Mouse (Mus musculus): ENCODE results near the gene Tnfaip8l1.

DNA sequence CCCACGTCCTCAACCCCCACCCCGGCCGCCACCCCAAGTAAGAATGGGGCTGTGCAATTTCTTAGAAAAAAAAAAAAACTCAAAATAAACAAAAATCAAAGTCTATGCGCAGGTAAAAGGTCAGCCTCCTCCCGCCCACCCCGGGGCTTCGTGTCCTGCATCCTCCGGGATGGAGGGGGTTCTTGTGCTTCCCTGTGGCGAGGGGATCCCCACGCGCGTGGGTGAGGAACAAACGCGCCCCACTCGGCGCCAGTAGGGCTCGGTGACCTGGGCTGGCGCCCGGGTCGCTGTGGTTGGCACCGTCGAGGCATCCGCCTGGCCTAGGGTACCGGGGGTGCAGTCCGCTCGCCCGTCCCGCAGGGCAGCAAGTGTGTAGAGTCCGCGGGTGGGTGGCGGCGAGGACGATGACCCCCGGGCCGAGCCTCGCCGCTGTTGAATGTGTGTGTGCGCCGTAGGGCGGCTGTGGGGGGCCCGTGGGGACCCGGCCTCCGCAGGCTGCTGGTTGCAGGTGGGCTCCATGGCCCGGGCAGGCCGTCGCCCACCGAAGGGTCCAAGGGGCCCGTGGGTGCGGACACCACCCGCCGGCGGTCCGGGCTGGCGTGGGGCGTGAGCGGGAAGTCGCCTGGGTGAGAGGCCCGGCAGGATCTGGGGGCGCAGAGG, 38.5 kb upstream of the Tnfaip8l1 start:
- TF ChIP-seq CTCF (IDR thresholded peaks at IDR 0.05; ENCODE audit: insufficient read depth, low read length) (no peak), POLR2A (IDR thresholded peaks at IDR 0.05; ENCODE audit: borderline replicate concordance, extremely low read depth, low read depth, low read length) (no peak)

Data from lung, adult 2 months (tissue).